Mouse (Mus musculus): Measurements from ENCODE around the gene C130026I21Rik. TPM values are rescaled to one million over a fixed set of nuclear protein-coding genes. Genes with fewer than 3 reads are reported as not detected.

C130026I21Rik gene
- polyA plus RNA-seq, 1 experiment from 2014 or later = not detected

GRCm38 (mm10) chr1:84947390-84947789, 323.0 kb downstream of the C130026I21Rik start:
- WGBS = 66% methylated on average over 2 of the region's 2 CpGs
- Histone ChIP-seq H3K4me2 (no peak overlapping the region), H3K27ac (no peak overlapping the region), H3K9ac (no peak overlapping the region), H3K4me3 (no peak overlapping the region), H3K4me1 (no peaks in the 10 kb centered on the region), H3K9me3 (replicated peaks) (no peaks in the 10 kb centered on the region), H3K27me3 (no peaks in the 10 kb centered on the region), H3K36me3 (ENCODE audit: poor library complexity, severe bottlenecking) (no peaks in the 10 kb centered on the region)
- no peak for ATAC-seq

GRCm38 (mm10) chr1:84945950-84946349, 324.4 kb downstream of the C130026I21Rik start:
- Histone ChIP-seq H3K9me3 (replicated peaks) (no peaks in the 10 kb centered on the region), H3K4me3 (no peak overlapping the region), H3K27ac (no peak overlapping the region), H3K4me2 (no peak overlapping the region), H3K9ac (no peak overlapping the region), H3K27me3 (no peaks in the 10 kb centered on the region), H3K36me3 (ENCODE audit: poor library complexity, severe bottlenecking) (no peaks in the 10 kb centered on the region), H3K4me1 (no peaks in the 10 kb centered on the region)
- ATAC-seq = no peak
- whole genome bisulfite sequencing = 94% methylated on average over 3 of the region's 3 CpGs

GRCm38 (mm10) chr1:84943549-84943948, 326.8 kb downstream of the C130026I21Rik start:
- no peaks in the 10 kb centered on the region for H3K36me3 ChIP-seq (ENCODE audit: poor library complexity, severe bottlenecking)
- WGBS = 98% methylated on average over 4 of the region's 4 CpGs
- ATAC-seq = no peak

More at GRCm38 (mm10) chr1:84943549-84943948, 326.8 kb downstream of the C130026I21Rik start:
- Histone ChIP-seq H3K9ac (no peak overlapping the region), H3K27ac (no peak overlapping the region), H3K4me1 (no peaks in the 10 kb centered on the region), H3K9me3 (replicated peaks) (no peaks in the 10 kb centered on the region), H3K4me2 (no peak overlapping the region), H3K27me3 (no peaks in the 10 kb centered on the region), H3K4me3 (no peak overlapping the region)

Small RNAs within 50 kb of the gene (microRNA-seq; reads per million reads assigned to microRNA genes)
- gene Gm27907 = not detected

Other genes starting within 250 kb of the C130026I21Rik start
- not detected in 2 replicates for gene Gm10553, start 170.4 kb downstream of the C130026I21Rik start, polyA plus RNA-seq (2015; fragmentation: Nextera tagmentation; extraction: Ambion mirVana)
- gene A530032D15Rik, start 160.7 kb downstream of the C130026I21Rik start, polyA plus RNA-seq (2015; fragmentation: Nextera tagmentation; extraction: Ambion mirVana) = not detected in 2 replicates